Mouse (Mus musculus) kidney, adult 2 months (tissue): ENCODE measurements around the gene Gcsam. TPM values are rescaled to one million over a fixed set of nuclear protein-coding genes. Genes with fewer than 3 reads are reported as not detected.
A peak's percentile ranks its signal among the peaks of the same experiment; 100 is the strongest.

Experiments used
- DNase-seq: peaks from one replicate; pipeline ENCODE4 v3.0.0; 2021
- H3K27ac ChIP-seq: fragments of 200-500 bp; 2 replicates; pipeline ENCODE4 v1.5.1; 2012; ENCODE audit warnings: low read depth, low read length, control low read depth, inconsistent platforms; ENCODE audit not compliant: insufficient read depth
- H3K27me3 ChIP-seq: fragments of 200-500 bp; replicated peaks from 2 replicates; pipeline ENCODE4 v1.6.1; 2012; ENCODE audit warnings: mild to moderate bottlenecking, moderate library complexity, low read length, inconsistent platforms; ENCODE audit not compliant: control insufficient read depth, insufficient read depth
- H3K36me3 ChIP-seq: fragments of 200-500 bp; 2 replicates; pipeline ENCODE4 v1.6.1; 2012; ENCODE audit warnings: mild to moderate bottlenecking, moderate library complexity, low read length, inconsistent platforms; ENCODE audit not compliant: control insufficient read depth, insufficient read depth
- H3K4me1 ChIP-seq: fragments of 200-500 bp; 2 replicates; pipeline ENCODE4 v1.6.1; 2011; ENCODE audit warnings: low read length; ENCODE audit not compliant: control insufficient read depth, insufficient read depth
- H3K4me3 ChIP-seq: fragments of 200-500 bp; 2 replicates; pipeline ENCODE4 v1.5.1; 2011; ENCODE audit warnings: mild to moderate bottlenecking, low read depth, low read length, control low read depth; ENCODE audit not compliant: insufficient read depth
- CTCF ChIP-seq: fragments of 200-500 bp; conservative IDR thresholded peaks from 2 replicates; pipeline ENCODE4 v1.5.1; 2011; ENCODE audit warnings: low read depth, mild to moderate bottlenecking, control low read depth, low read length, moderate library complexity, mixed read lengths; ENCODE audit not compliant: insufficient read depth, insufficient read length
- POLR2A ChIP-seq: fragments of 200-500 bp; IDR thresholded peaks from one replicate; pipeline ENCODE4 v1.6.1; 2011; ENCODE audit warnings: low read depth, low read length, control low read depth
- WGBS: fragments of 180-500 bp; shearing (Covaris S2); methylation state at CpG from one replicate; pipeline ENCODE4 v1.1.7; 2018; 5-methylcytosine and 5-hydroxymethylcytosine counted together
- polyA plus RNA-seq: library from polyadenylated mRNA; depleted of rRNA; stranded (reverse); fragments of >200 nt; gene quantifications from 2 replicates; pipeline ENCODE4 v1.2.3, GENCODE M21; 2012

Gene Gcsam
- polyA plus RNA-seq, 1 experiment, result 0.44 TPM

DNA sequence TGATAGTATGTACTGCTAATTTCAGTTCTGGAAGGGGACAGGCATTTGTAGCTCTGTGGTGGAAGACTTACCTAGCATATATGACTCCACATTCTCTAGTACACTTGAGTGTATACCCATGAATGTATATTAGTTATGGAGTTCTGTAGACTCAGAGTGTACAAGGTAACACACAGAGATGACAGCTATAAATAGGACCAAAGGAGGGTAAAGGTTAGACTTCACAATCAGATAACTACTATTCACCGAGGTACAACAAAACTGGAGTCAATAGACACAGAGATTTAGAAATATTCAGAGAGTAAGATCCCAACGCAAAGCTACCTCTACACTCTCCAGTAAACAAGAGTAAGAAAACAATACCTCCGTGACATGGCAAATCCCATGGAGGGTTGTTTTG, 33.8 kb downstream of the Gcsam start:
- Histone ChIP-seq H3K27me3 (no peaks in the 10 kb centered on the region), H3K27ac (no peak overlapping the region), H3K4me1 (no peaks in the 10 kb centered on the region), H3K36me3 (no peaks in the 10 kb centered on the region), H3K4me3 (no peak overlapping the region)
- TF ChIP-seq POLR2A (no peak), CTCF (no peak)
- WGBS, result 92% methylated on average over 3 of the region's 3 CpGs
- no peak for DNase-seq

DNA sequence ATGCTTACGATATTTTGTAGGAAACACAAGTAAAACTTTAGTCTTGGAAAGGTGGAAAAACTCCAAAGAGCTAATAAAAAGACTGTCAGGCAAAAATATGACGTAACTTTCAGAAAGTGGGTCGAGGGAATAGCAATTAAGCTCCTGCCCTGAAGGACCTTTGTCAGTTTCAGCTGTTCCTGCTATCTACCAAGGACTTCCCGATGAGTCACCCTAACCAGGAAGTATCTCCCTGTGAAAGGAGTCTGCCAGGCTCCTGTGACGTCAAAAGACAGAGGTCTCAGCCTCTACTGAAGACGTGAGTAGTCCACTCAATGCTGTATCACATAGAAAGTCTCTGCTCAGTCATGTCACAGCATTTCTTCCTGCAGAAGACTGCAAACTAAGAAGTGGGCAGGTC, 34.2 kb downstream of the Gcsam start:
- no peaks in the 10 kb centered on the region for H3K4me1 ChIP-seq
- H3K36me3 ChIP-seq, result no peaks in the 10 kb centered on the region
- WGBS, result 61% methylated on average over 6 of the region's 6 CpGs
- H3K4me3 ChIP-seq, result no peak overlapping the region
- no peaks in the 10 kb centered on the region for H3K27me3 ChIP-seq
- H3K27ac ChIP-seq, result no peak overlapping the region
- no peak for TF ChIP-seq POLR2A
- no peak for TF ChIP-seq CTCF
- DNase-seq, result peak; percentile 22

DNA sequence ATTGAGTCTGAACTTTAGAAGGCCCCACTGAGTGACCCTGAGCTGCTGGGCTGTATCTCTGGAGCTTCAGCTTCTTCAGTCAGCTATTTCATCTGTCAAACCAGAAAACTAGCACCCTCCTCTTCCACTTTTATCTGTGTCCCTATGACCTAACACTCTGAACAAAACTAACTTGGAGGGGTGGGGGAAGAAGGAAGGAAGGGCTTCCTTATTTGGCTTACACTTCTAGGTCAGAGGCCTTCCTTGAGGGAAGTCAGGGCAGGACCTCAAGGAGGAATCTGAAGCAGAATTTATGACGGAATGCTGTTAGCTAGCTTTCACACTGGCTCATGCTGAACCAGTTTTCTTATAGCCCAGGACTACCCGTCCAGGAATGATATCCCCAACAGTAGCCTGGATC, 41.3 kb downstream of the Gcsam start:
- H3K4me3 ChIP-seq, result no peak overlapping the region
- no peaks in the 10 kb centered on the region for H3K36me3 ChIP-seq
- TF ChIP-seq CTCF (no peak), POLR2A (no peak)
- H3K4me1 ChIP-seq, result no peaks in the 10 kb centered on the region
- DNase-seq, result no peak
- no peak overlapping the region for H3K27ac ChIP-seq
- no peaks in the 10 kb centered on the region for H3K27me3 ChIP-seq
- WGBS, result 59% methylated on average over 2 of the region's 2 CpGs

DNA sequence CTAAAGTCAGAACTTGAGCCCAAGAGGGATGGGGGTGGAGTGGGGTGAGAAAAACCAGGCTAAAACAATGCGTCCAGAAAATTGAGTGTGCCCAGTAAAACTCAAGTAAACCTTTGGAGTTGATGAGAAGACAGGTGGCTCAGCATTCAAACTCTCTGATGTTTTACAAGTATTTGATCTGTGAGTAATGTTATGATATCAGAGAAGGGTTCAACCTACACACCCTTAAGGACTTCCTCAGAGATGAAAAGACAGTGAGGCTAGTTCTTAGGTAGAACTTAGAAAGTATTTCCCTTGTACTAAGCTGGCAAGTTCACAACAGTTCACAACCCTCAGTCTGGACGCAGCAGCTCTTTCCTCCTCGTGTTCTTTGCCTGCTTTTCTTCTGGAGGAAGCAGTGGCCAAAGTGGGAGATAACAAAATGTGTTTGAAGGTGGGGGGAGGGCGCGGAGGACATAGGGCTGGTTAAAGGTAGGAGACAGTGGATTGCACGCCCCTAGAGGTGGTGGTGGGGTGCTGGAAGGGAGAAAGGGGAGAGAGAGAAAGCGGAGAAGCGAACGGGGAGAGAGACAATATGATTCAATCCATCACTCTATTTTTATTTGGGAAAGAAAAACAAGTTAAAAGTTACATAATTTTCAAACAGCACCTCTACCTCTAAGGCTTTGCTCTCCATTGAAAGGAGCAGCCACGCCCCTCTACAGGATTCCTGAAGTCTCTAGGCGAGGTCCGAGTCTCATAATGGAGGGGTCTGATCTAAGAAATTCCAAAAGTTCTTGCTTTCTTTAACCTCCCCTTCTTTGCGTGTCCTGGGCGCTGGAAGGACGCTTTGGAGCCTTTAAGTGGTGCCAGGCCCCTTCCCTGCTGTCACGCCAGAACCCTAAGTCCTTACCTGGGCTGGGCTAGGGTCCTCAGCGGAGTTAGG, 43.1 kb downstream of the Gcsam start:
- no peak overlapping the region for H3K27ac ChIP-seq
- no peak for DNase-seq
- no peaks in the 10 kb centered on the region for H3K36me3 ChIP-seq
- H3K4me3 ChIP-seq, result peak overlapping the region; percentile 23
- 33% methylated on average over 17 of the region's 17 CpGs for WGBS
- no peaks in the 10 kb centered on the region for H3K27me3 ChIP-seq
- no peaks in the 10 kb centered on the region for H3K4me1 ChIP-seq
- no peak for TF ChIP-seq CTCF
- TF ChIP-seq POLR2A, result no peak

DNA sequence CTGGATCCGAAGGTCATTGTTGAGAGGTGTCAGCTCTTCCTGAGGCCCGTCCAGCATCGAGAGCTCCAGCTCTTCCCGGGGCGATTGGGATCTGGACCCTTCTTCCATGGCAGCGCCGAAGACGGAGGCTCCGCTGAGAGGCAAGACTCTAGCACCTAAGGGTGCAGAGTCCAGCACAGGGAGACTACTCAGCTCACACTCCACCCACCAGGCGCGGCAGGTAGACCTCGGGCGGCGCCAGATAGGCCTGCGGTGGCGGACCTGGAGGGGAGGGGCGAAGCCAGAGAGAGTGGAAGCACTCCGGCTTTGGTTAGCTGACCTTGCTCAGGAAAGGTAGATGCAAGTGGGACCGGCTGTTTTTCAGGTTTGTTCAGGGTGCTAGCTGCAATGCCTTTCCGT, 43.8 kb downstream of the Gcsam start, which contains the start of gene BC016579:
Gene BC016579, minus strand, starts transcription at position 135 of the 399 bp plus-strand sequence.
- no peaks in the 10 kb centered on the region for H3K4me1 ChIP-seq
- H3K36me3 ChIP-seq, result no peaks in the 10 kb centered on the region
- no peak within 1 kb of the TSS for H3K27ac ChIP-seq
- WGBS, result 20% methylated on average over 20 of the region's 20 CpGs
- peak; percentile 67 for DNase-seq
- no peaks in the 10 kb centered on the region for H3K27me3 ChIP-seq
- no peak for TF ChIP-seq POLR2A
- TF ChIP-seq CTCF, result no peak
- peak within 1 kb of the TSS; percentile 23 for H3K4me3 ChIP-seq

DNA sequence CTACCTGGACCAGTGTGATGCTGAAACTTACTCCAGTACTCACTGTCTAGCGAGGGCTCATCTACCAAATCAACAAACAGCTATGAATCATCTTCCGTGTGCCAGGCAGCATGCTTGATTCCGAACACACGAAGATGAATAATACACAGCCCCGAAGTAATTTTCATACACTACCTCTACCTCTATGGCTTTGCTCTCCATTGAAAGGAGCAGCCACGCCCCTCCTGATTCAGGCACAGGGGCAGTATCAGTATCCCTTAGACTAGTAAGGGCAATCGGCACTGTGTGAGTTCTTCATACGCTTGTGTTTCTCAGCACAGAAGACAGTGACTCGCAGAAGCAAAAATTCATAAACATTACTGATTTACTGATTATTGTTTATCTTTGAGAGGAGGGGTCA, 44.3 kb downstream of the Gcsam start:
- no peaks in the 10 kb centered on the region for H3K27me3 ChIP-seq
- TF ChIP-seq POLR2A (no peak), CTCF (no peak)
- no peak overlapping the region for H3K27ac ChIP-seq
- H3K4me1 ChIP-seq, result no peaks in the 10 kb centered on the region
- WGBS, result 71% methylated on average over 9 of the region's 9 CpGs
- no peaks in the 10 kb centered on the region for H3K36me3 ChIP-seq
- H3K4me3 ChIP-seq, result no peak overlapping the region
- no peak for DNase-seq

DNA sequence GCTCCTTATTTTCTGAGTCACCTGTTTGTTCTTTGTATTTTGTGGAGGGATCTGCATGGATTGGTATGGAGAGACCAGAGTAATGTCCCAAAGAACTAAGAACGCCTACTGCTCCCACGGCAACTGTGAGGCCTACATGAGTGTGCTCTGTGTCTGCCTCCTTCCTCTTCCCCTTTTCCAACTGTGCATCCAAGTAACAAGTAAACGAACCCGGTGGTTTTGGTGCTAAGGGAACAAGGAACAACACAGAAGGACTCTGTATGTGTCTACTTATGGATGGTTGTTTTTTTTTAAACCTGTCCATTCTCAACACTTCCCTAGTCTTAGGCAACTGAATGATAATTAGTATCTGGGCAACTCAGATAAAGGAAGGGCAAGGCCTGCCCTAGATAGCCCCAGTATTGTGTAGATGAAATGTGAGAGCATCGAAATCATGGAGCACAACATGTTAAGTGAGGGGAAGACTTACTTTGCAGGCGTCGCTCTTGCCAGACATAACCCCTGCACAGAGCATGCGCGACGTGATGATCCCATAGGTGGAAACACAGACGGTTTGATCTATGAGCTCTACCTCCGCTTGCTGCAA, 47.5 kb downstream of the Gcsam start:
- no peak for DNase-seq
- Histone ChIP-seq H3K27me3 (no peaks in the 10 kb centered on the region), H3K4me1 (no peaks in the 10 kb centered on the region), H3K36me3 (no peaks in the 10 kb centered on the region), H3K4me3 (no peak overlapping the region), H3K27ac (no peak overlapping the region)
- TF ChIP-seq POLR2A (no peak), CTCF (no peak)
- WGBS, result 94% methylated on average over 12 of the region's 12 CpGs
